Mouse (Mus musculus) midbrain, embryonic 13.5 days (tissue): ENCODE data around the gene Dusp1. TPM values are rescaled to one million over a fixed set of nuclear protein-coding genes. Genes with fewer than 3 reads are reported as not detected.
A peak's percentile ranks its signal among the peaks of the same experiment; 100 is the strongest.

Experiments
- ATAC-seq: fragments of 200-750 bp; cut with Nextera tagmentation; 2 replicates; pipeline ENCODE4 v1.8.0; 2017; ENCODE audit warnings: mild to moderate bottlenecking, moderate TSS enrichment, moderate library complexity
- H3K27ac ChIP-seq: fragments of 300-500 bp; sonication (generic); 2 replicates; pipeline ENCODE4 v1.5.1; 2015; ENCODE audit warnings: inconsistent platforms, mild to moderate bottlenecking, moderate library complexity
- H3K27me3 ChIP-seq: fragments of 300-500 bp; sonication (generic); 2 replicates; pipeline ENCODE4 v1.6.1; 2015; ENCODE audit warnings: mild to moderate bottlenecking, inconsistent platforms
- H3K36me3 ChIP-seq: fragments of 300-500 bp; sonication (generic); 2 replicates; pipeline ENCODE4 v1.6.1; 2015; ENCODE audit warnings: mild to moderate bottlenecking, inconsistent platforms
- H3K4me1 ChIP-seq: fragments of 300-500 bp; sonication (generic); replicated peaks from 2 replicates; pipeline ENCODE4 v1.6.1; 2015; ENCODE audit warnings: inconsistent platforms
- H3K4me2 ChIP-seq: fragments of 300-500 bp; sonication (generic); replicated peaks from 2 replicates; pipeline ENCODE4 v1.6.1; 2015; ENCODE audit warnings: moderate library complexity, mild to moderate bottlenecking, inconsistent platforms
- H3K4me3 ChIP-seq: fragments of 300-500 bp; sonication (generic); replicated peaks from 2 replicates; pipeline ENCODE4 v1.5.1; 2015; ENCODE audit warnings: mild to moderate bottlenecking, inconsistent platforms
- H3K9ac ChIP-seq: fragments of 300-500 bp; sonication (generic); replicated peaks from 2 replicates; pipeline ENCODE4 v1.6.1; 2015; ENCODE audit warnings: mild to moderate bottlenecking, inconsistent platforms
- H3K9me3 ChIP-seq: fragments of 300-500 bp; sonication (generic); 2 replicates; pipeline ENCODE4 v1.6.1; 2016; ENCODE audit warnings: mild to moderate bottlenecking, inconsistent platforms
- WGBS: fragments of 180-500 bp; shearing (Covaris S2); methylation state at CpG from one replicate; pipeline ENCODE4 v1.1.7; 2015; 5-methylcytosine and 5-hydroxymethylcytosine counted together
- polyA plus RNA-seq: library from polyadenylated mRNA; unstranded; fragments of >200 nt; fragmentation: Nextera tagmentation; extraction: Ambion mirVana; gene quantifications from 2 replicates; pipeline ENCODE4 v1.2.1, GENCODE M21; 2015

Gene Dusp1
- polyA plus RNA-seq, 1 experiment from 2014 or later: 43.8 TPM

DNA sequence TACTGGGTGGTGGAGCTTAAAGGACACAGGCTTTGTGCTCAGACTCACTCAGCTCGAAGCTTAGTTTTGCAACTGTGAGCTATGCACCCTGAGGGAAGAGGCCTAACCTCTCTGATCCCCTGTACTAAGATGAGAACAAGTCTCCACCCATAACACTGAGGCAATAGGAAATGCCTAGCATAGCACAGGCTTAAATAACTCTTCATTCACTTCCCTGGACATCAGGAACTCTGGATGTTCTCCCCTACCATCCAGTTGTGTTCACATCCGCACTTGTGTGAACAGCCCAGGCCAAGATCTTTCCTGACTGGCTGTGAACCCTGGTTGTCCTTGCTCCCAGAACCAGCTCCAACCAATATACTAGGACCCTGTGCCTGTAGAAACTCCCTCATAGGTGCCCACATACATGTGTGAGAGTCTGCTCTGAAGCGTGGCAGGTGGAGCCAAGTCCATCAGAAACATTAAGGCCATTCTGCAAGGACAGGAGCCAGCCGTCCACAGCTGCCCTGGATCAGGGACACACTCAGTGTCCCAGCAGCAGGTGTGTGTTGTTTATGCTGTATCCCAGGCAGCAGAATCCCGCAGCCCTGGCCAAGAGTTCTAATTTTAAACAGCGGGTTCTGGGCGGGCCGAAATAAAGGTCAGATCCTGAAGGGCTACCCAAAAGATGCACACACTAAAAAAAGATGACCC, 73.1 kb downstream of the Dusp1 start:
- Histone ChIP-seq H3K4me1 (no peaks in the 10 kb centered on the region), H3K27me3 (no peaks in the 10 kb centered on the region), H3K27ac (no peak overlapping the region), H3K36me3 (no peaks in the 10 kb centered on the region), H3K9me3 (0 out of 2 replicates have a peak, but pooled peaks cover 2% of the 10 kb centered on the region), H3K4me3 (no peak overlapping the region), H3K9ac (no peak overlapping the region), H3K4me2 (no peak overlapping the region)
- WGBS: 88% methylated on average over 8 of the region's 8 CpGs
- no peak for ATAC-seq

DNA sequence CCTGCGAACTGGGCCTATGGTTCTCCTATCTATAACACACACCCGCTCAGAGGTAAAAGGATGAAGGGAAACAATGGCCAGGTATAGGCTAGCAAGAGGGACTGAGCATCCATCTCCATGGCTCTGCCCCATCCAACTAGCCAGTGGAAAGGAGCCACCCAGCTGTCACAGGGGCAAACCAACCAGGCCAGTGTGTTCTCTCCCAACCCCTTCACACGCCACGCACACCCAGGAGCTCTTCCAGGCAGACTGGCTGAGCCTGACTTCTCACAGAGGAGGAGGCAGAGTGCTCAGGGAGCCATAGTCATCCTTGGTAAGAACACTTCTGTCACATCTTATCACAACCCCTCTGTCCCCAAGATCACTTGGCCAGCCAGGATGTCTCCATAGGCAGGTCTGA, 74.0 kb downstream of the Dusp1 start:
- no peak for ATAC-seq
- Histone ChIP-seq H3K27me3 (no peaks in the 10 kb centered on the region), H3K4me3 (no peak overlapping the region), H3K9me3 (0 out of 2 replicates have a peak, but pooled peaks cover 2% of the 10 kb centered on the region), H3K9ac (no peak overlapping the region), H3K27ac (no peak overlapping the region), H3K4me2 (no peak overlapping the region), H3K4me1 (no peaks in the 10 kb centered on the region), H3K36me3 (no peaks in the 10 kb centered on the region)
- 96% methylated on average over 4 of the region's 4 CpGs for WGBS

DNA sequence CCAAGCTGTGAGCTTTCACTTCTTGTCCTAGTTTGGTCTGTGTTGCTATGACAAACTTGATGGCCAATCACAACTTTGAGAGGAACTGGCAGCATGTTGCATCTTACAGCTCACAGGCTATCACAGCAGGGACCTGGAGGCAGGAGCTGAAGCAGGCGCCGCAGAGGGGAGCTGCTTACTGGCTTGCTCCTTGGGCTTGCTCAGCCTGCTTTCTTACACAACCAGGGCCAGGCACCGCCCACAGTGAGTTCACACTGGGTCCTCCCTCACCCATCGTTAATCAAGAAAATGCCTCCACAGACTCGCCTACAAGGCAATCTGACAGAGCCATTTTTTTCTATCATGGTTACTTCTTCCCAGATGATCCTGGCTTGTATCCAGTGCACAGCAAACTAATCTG, 74.7 kb downstream of the Dusp1 start:
- whole genome bisulfite sequencing: 75% methylated on average over 5 of the region's 5 CpGs
- H3K9ac ChIP-seq: no peak overlapping the region
- 0 out of 2 replicates have a peak, but pooled peaks cover 2% of the 10 kb centered on the region for H3K9me3 ChIP-seq
- no peak for ATAC-seq
- no peaks in the 10 kb centered on the region for H3K27me3 ChIP-seq
- no peak overlapping the region for H3K4me3 ChIP-seq
- no peaks in the 10 kb centered on the region for H3K36me3 ChIP-seq
- no peaks in the 10 kb centered on the region for H3K4me1 ChIP-seq
- no peak overlapping the region for H3K27ac ChIP-seq
- H3K4me2 ChIP-seq: no peak overlapping the region

DNA sequence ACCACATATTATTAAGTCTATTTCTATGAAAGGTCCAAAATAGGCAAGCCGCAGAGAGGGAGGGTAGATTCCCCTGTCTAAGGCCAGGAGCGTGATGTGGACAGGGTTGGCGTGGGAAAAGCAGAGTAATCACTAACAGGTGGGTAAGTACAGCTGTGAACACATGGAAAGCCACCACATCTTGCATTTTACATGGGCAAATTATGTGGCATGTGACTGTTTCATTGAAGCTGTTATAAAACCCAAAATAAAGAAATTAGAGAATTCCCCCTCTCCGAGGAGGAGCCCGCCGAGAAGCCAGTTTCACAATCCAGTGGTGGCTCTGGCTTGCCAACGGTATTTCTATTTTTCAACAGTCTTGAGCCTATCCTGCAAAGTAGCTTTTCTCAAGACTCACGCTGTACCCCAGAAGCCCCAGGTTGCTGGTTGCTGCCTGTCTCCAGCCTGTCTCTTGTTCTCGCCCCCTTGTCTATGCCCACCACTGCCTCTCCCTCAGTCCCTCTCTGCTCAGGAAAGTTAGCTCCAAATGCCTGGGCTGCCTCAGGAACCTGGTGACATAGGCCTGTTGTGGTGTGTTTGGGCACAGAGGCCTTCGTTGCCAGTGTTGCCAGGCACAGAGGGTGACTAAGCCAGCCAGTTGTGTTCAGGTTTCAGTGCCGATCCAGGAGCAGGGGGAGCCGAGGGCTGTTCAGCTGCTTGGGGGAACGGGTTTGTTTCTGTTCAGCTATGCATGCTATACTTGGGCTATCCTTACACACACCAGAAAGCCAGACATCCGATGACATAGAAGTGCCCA, 77.1 kb downstream of the Dusp1 start:
- Histone ChIP-seq H3K4me3 (no peak overlapping the region), H3K4me2 (no peak overlapping the region), H3K27ac (no peak overlapping the region), H3K4me1 (no peaks in the 10 kb centered on the region), H3K36me3 (no peaks in the 10 kb centered on the region), H3K9ac (no peak overlapping the region), H3K9me3 (no peaks in the 10 kb centered on the region), H3K27me3 (no peaks in the 10 kb centered on the region)
- WGBS: 89% methylated on average over 14 of the region's 14 CpGs
- ATAC-seq: no peak

DNA sequence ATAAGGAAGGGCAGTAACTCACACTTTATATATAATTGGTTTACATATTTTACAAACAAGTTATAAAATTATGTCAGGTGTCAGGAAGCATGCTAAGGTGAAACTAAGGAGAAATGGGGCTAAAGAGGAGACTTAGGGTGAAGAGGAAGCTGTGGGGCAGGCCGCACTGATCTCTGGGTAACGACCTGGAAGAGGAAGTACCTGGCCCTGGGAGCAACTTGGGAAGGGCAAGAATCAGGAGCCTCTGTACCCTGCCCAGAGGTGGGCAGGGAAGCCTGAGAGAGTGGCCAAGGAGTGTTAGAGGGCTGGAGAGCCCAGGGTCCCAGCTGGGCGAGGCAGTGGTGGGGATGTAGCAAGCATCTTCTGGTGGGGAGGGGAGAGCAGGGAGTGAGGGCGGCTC, 81.0 kb downstream of the Dusp1 start:
- no peak for ATAC-seq
- no peaks in the 10 kb centered on the region for H3K4me1 ChIP-seq
- H3K4me2 ChIP-seq: no peak overlapping the region
- no peak overlapping the region for H3K4me3 ChIP-seq
- H3K9ac ChIP-seq: no peak overlapping the region
- H3K36me3 ChIP-seq: no peaks in the 10 kb centered on the region
- WGBS: 83% methylated on average over 4 of the region's 4 CpGs
- no peaks in the 10 kb centered on the region for H3K9me3 ChIP-seq
- H3K27me3 ChIP-seq: no peaks in the 10 kb centered on the region
- no peak overlapping the region for H3K27ac ChIP-seq

DNA sequence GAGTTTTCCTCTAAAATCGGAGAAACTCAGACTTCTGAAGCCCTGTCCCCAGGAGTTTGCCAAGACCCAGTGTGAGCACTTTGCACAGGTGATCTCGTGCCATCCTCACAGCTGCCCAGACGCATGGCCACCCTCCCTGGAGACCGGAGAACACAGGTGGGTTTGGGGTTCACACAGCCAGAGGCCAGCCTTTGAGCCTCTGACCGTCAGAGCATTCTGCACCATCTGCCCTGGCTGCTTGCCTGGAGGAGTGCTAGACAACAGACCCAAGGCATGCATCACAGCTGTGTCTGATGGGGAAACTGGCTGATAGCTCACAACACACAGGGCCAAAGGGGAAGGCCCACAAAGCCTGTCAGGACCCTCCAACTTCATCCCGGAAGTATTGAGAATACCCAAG, 82.3 kb downstream of the Dusp1 start:
- no peak overlapping the region for H3K4me3 ChIP-seq
- no peaks in the 10 kb centered on the region for H3K9me3 ChIP-seq
- H3K9ac ChIP-seq: no peak overlapping the region
- 84% methylated on average over 6 of the region's 6 CpGs for WGBS
- H3K4me1 ChIP-seq: no peaks in the 10 kb centered on the region
- H3K36me3 ChIP-seq: no peaks in the 10 kb centered on the region
- no peak overlapping the region for H3K4me2 ChIP-seq
- H3K27ac ChIP-seq: no peak overlapping the region
- no peak for ATAC-seq
- H3K27me3 ChIP-seq: no peaks in the 10 kb centered on the region

DNA sequence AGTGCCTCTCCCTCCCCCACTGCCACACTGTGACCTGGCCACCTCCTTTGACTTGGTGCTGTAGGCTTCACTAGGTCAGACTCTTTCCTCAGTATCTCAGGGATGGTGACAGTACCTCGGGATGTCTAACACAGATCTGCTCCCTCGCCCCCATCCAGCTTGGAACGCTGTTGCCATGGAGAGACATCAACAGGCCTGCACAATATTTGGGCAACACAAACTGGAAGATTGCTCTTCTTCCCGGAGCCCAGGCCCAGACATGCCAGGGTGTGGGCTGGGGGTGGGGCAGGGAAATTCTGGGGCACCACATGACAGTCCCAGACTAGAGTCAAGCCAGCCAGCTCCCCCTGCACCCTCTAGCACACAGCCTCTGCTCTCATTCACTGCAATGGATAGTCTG, 83.3 kb downstream of the Dusp1 start:
- no peaks in the 10 kb centered on the region for H3K4me1 ChIP-seq
- no peaks in the 10 kb centered on the region for H3K36me3 ChIP-seq
- ATAC-seq: no peak
- 76% methylated on average over 4 of the region's 4 CpGs for WGBS
- H3K4me3 ChIP-seq: no peak overlapping the region
- no peaks in the 10 kb centered on the region for H3K27me3 ChIP-seq
- H3K4me2 ChIP-seq: no peak overlapping the region
- no peaks in the 10 kb centered on the region for H3K9me3 ChIP-seq
- no peak overlapping the region for H3K27ac ChIP-seq
- H3K9ac ChIP-seq: no peak overlapping the region

DNA sequence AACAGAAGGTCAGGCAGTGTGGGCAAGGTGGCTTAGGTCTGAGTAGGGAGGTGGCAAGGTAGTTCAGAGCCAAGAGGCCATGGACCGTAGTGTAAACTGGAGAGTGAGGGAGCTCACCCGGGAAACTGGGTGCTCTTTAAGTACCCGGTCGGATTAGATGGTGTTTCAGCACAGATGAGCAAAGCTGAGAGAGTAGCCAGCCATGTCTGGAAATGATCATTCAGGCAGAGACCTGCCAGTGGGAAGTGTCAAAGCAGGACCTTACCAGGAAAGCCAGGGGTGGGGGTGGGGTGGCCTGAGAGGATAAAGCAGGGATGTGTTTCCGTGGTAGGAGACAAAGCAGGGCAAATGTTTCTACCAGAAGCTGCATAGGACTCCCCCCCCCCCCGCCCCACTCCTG, 85.1 kb downstream of the Dusp1 start:
- Histone ChIP-seq H3K4me1 (no peaks in the 10 kb centered on the region), H3K4me2 (no peak overlapping the region), H3K4me3 (no peak overlapping the region), H3K9me3 (no peaks in the 10 kb centered on the region), H3K27ac (no peak overlapping the region), H3K9ac (no peak overlapping the region), H3K27me3 (no peaks in the 10 kb centered on the region), H3K36me3 (no peaks in the 10 kb centered on the region)
- 65% methylated on average over 6 of the region's 6 CpGs for WGBS
- no peak for ATAC-seq

DNA sequence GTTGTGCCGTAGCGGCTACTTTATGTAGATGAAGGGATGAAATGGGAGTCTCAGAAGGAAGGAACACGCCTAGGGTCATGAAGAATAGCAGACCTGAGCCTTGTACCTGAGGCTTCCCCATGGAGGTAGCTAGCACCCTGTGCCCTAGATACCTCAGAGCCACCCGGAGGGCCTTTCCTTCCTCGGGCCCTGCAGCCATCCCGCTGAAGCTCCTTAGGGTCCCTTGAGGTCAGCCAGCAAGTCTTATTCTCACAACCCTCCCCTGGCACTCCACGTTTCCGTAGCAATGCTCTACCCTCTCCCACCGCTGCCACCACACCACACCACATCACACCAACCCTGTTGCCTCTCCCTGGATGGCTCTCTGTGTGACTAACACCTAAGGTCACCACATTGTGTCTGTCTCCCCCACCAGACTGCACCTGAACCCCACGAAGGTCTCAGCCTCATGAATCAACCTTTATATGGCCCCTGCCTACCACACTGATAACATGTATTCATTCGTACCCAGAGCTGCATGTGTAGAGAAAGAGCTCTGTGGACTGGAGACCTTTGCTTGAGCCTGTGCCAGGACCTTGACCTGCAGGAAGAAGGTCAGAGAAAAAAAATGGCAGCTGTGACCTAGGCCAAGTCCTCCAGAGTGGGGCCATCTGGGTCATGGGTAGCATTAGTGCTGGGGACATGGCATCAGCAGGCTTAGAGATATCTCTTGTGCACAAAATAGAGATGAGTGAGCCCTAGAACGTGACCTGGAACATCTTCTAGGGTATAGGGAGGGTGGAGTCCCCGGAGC, 93.6 kb downstream of the Dusp1 start:
- 85% methylated on average over 13 of the region's 13 CpGs for WGBS
- H3K4me3 ChIP-seq: no peak overlapping the region
- H3K27ac ChIP-seq: no peak overlapping the region
- H3K9ac ChIP-seq: no peak overlapping the region
- no peaks in the 10 kb centered on the region for H3K36me3 ChIP-seq
- no peak overlapping the region for H3K4me2 ChIP-seq
- no peak for ATAC-seq
- H3K27me3 ChIP-seq: 0 out of 2 replicates have a peak, but pooled peaks cover 5% of the 10 kb centered on the region
- H3K4me1 ChIP-seq: peaks cover 3% of the 10 kb centered on the region
- no peaks in the 10 kb centered on the region for H3K9me3 ChIP-seq

DNA sequence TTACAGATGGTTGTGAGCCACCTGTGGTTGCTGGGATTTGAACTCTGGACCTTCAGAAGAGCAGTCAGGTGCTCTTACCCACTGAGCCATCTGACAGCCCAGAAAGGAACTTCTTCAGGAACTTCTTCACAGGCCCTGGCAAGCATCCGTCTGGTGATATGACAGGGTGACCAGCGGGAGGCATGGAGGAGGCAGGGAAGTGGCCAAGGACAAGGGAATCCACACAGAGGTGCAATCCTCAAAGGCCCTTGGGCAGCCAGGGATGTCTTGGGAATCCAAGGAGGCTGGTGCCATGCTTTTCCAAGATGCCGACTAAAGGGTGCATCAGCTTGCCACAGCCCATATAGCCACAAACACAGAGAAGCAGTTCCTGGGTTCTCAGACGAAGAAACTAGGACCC, 94.3 kb downstream of the Dusp1 start:
- Histone ChIP-seq H3K27ac (no peak overlapping the region), H3K9me3 (no peaks in the 10 kb centered on the region), H3K4me2 (no peak overlapping the region), H3K27me3 (0 out of 2 replicates have a peak, but pooled peaks cover 5% of the 10 kb centered on the region), H3K4me1 (peaks cover 3% of the 10 kb centered on the region), H3K36me3 (no peaks in the 10 kb centered on the region), H3K9ac (no peak overlapping the region), H3K4me3 (no peak overlapping the region)
- no peak for ATAC-seq
- 85% methylated on average over 4 of the region's 4 CpGs for WGBS

DNA sequence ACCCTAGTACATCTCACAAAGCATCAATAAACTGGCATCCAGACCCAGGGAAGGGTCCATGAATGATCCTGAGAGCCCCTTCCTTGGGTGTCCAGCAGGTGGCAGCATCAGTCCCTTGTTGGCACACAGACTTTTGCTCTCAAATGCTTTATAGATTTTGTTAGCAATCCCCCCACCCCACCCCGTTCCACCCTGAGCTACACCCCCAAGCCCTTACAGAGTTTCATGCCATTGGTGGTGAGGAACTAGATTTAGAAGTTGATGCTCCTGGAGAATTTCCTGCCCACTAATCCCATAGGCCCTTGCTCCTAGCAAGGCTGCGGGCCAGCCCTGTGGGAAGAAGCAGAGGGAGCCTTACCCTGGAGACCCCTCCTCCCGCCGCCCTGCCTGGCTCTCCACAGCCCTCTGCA, 95.2 kb downstream of the Dusp1 start:
- H3K27ac ChIP-seq: no peak overlapping the region
- peak; percentile 69 for ATAC-seq
- H3K4me3 ChIP-seq: no peak overlapping the region
- WGBS: 0% methylated on average over 4 of the region's 4 CpGs
- peaks cover 3% of the 10 kb centered on the region for H3K4me1 ChIP-seq
- no peaks in the 10 kb centered on the region for H3K9me3 ChIP-seq
- 0 out of 2 replicates have a peak, but pooled peaks cover 5% of the 10 kb centered on the region for H3K27me3 ChIP-seq
- H3K4me2 ChIP-seq: peak overlapping the region; percentile 24
- H3K36me3 ChIP-seq: no peaks in the 10 kb centered on the region
- no peak overlapping the region for H3K9ac ChIP-seq

DNA sequence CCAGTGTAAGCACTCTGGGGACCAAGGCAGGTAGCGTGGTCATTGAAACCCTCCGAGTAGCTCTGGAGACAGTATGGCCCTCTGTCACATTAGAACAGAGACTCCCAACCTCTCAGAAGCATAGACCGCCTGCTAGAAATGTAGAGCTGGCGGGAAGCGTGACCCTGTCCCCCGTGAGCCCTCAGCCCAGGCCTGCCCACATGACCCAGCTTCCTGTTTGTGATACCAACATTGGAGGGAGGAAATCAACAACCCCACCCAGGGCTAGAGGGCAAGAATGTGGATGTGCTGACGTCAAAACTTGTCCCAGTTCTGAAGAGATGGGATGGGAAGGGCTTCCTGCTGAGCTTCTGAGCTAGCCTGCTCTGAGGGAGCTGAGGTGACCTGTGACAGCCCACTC, 97.0 kb downstream of the Dusp1 start:
- Histone ChIP-seq H3K4me1 (peaks cover 3% of the 10 kb centered on the region), H3K9me3 (no peaks in the 10 kb centered on the region), H3K27me3 (0 out of 2 replicates have a peak, but pooled peaks cover 5% of the 10 kb centered on the region), H3K4me3 (no peak overlapping the region), H3K27ac (no peak overlapping the region), H3K9ac (0 out of 2 replicates have a peak overlapping the region, but pooled peaks have one; percentile 39), H3K4me2 (no peak overlapping the region), H3K36me3 (no peaks in the 10 kb centered on the region)
- no peak for ATAC-seq
- 78% methylated on average over 7 of the region's 7 CpGs for WGBS
